Mouse (Mus musculus): ENCODE measurements around the gene Bzw2. TPM values are rescaled to one million over a fixed set of nuclear protein-coding genes. Genes with fewer than 3 reads are reported as not detected.
A peak's percentile ranks its signal among the peaks of the same experiment; 100 is the strongest.

The Bzw2 gene
- polyA plus RNA-seq, 1 experiment from 2014 or later = 75.3 TPM

DNA sequence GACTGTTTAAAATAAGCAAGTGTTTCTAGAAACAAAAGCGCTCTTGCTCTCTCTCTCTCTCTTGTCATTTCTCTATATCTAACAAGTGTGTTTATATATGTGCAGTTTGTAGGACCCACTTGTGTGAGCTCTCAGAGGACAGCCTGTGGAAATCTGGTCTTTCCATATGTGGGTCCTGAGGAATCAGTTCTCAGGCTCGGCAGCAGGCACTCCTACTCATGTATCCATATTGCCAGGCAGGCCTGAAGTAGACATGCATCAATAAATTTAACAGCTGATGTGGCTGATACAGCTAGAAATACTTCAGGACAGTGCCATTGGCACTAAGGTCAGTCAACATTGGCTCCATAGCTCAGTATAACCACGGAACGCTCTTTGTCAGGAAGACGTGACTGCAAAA lies 46.8 kb downstream of the Bzw2 start:
- H3K27ac ChIP-seq (ENCODE audit: low read depth, low read length) = no peak overlapping the region
- no peak overlapping the region for H3K9ac ChIP-seq (ENCODE audit: low read depth, low read length)
- no peak for TF ChIP-seq CTCF (IDR thresholded peaks at IDR 0.05; ENCODE audit: low read depth)
- 89% methylated on average over 5 of the region's 5 CpGs for WGBS
- peaks cover 59% of the 10 kb centered on the region for H3K36me3 ChIP-seq (ENCODE audit: control insufficient read depth, insufficient read depth)
- H3K9me3 ChIP-seq (ENCODE audit: control insufficient read depth) = no peaks in the 10 kb centered on the region
- no peak overlapping the region for H3K4me2 ChIP-seq (replicated peaks; ENCODE audit: low read depth)
- ATAC-seq = no peak
- no peaks in the 10 kb centered on the region for H3K27me3 ChIP-seq (replicated peaks; ENCODE audit: control insufficient read depth, insufficient read depth, low read length)
- no peaks in the 10 kb centered on the region for H3K4me1 ChIP-seq (replicated peaks; ENCODE audit: control insufficient read depth, insufficient read depth, low read length)
- no peak overlapping the region for H3K4me3 ChIP-seq (ENCODE audit: low read depth, low read length)

DNA sequence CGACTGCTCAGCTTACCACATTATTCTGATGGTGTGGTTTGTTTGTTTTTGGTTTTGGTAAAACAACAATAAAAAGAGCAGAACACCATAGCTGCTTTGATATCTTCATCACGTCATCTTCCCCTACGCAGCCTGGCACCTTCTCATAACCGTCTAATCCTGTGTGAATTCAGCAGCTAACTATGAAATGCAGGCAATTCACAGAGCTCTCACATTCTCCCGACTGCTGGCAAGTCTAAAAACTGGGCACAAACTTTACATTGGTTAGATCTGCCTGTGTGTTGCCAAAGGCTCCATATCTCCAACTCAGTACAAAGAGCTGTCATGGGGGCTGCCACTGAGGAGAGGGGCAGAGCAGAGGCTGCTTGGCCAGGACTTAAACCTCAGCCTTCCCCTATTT lies 47.4 kb downstream of the Bzw2 start:
- Histone ChIP-seq H3K4me1 (replicated peaks; ENCODE audit: control insufficient read depth, insufficient read depth, low read length) (no peaks in the 10 kb centered on the region), H3K9ac (ENCODE audit: low read depth, low read length) (no peak overlapping the region), H3K4me3 (ENCODE audit: low read depth, low read length) (no peak overlapping the region), H3K27me3 (replicated peaks; ENCODE audit: control insufficient read depth, insufficient read depth, low read length) (no peaks in the 10 kb centered on the region), H3K27ac (ENCODE audit: low read depth, low read length) (no peak overlapping the region), H3K36me3 (ENCODE audit: control insufficient read depth, insufficient read depth) (peaks cover 59% of the 10 kb centered on the region), H3K9me3 (ENCODE audit: control insufficient read depth) (no peaks in the 10 kb centered on the region), H3K4me2 (replicated peaks; ENCODE audit: low read depth) (no peak overlapping the region)
- no peak for ATAC-seq
- WGBS = 90% methylated on average over 5 of the region's 5 CpGs
- no peak for TF ChIP-seq CTCF (IDR thresholded peaks at IDR 0.05; ENCODE audit: low read depth)

DNA sequence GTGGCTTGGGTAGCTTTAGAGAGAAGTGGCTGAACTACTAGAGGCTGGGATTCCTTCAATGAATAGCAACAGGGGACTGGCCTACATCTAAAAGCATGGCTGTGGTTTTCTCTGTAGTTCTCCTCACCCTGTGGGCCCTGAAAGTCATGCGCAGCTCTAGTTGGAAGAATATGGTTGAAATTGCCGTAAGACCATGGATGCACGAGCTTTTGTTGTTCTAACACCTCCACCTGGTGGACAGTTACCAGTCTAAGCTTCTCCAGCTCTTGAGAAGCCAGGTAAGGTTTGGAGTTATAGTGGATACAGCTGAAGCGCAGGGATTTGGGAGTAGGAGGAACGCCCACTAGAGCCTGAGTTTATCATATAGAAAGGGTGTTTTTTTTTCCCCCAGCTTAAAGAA lies 49.4 kb downstream of the Bzw2 start:
- H3K4me1 ChIP-seq (replicated peaks; ENCODE audit: control insufficient read depth, insufficient read depth, low read length) = no peaks in the 10 kb centered on the region
- TF ChIP-seq CTCF (IDR thresholded peaks at IDR 0.05; ENCODE audit: low read depth) = peak; percentile 59
- H3K27me3 ChIP-seq (replicated peaks; ENCODE audit: control insufficient read depth, insufficient read depth, low read length) = no peaks in the 10 kb centered on the region
- H3K9ac ChIP-seq (ENCODE audit: low read depth, low read length) = no peak overlapping the region
- no peak overlapping the region for H3K27ac ChIP-seq (ENCODE audit: low read depth, low read length)
- ATAC-seq = no peak
- no peak overlapping the region for H3K4me2 ChIP-seq (replicated peaks; ENCODE audit: low read depth)
- H3K4me3 ChIP-seq (ENCODE audit: low read depth, low read length) = no peak overlapping the region
- 93% methylated on average over 5 of the region's 5 CpGs for WGBS
- no peaks in the 10 kb centered on the region for H3K9me3 ChIP-seq (ENCODE audit: control insufficient read depth)
- H3K36me3 ChIP-seq (ENCODE audit: control insufficient read depth, insufficient read depth) = peaks cover 58% of the 10 kb centered on the region

- peaks cover 41% of the 10 kb centered on the region for H3K36me3 ChIP-seq (ENCODE audit: control insufficient read depth, insufficient read depth)
- no peaks in the 10 kb centered on the region for H3K4me1 ChIP-seq (replicated peaks; ENCODE audit: control insufficient read depth, insufficient read depth, low read length)
- 94% methylated on average over 4 of the region's 4 CpGs for WGBS
- H3K9ac ChIP-seq (ENCODE audit: low read depth, low read length) = no peak overlapping the region
- no peak overlapping the region for H3K4me2 ChIP-seq (replicated peaks; ENCODE audit: low read depth)
- H3K27ac ChIP-seq (ENCODE audit: low read depth, low read length) = no peak overlapping the region
- H3K4me3 ChIP-seq (ENCODE audit: low read depth, low read length) = no peak overlapping the region
- TF ChIP-seq CTCF (IDR thresholded peaks at IDR 0.05; ENCODE audit: low read depth) = no peak
- no peaks in the 10 kb centered on the region for H3K27me3 ChIP-seq (replicated peaks; ENCODE audit: control insufficient read depth, insufficient read depth, low read length)
- no peak for ATAC-seq
- no peaks in the 10 kb centered on the region for H3K9me3 ChIP-seq (ENCODE audit: control insufficient read depth)
These were observed 54.3 kb downstream of the Bzw2 start for GRCm38 (mm10) chr12:36103592-36103910.

GRCm38 (mm10) chr12:36102733-36103591 lies 54.9 kb downstream of the Bzw2 start:
- H3K9me3 ChIP-seq (ENCODE audit: control insufficient read depth) = no peaks in the 10 kb centered on the region
- no peak overlapping the region for H3K9ac ChIP-seq (ENCODE audit: low read depth, low read length)
- H3K27me3 ChIP-seq (replicated peaks; ENCODE audit: control insufficient read depth, insufficient read depth, low read length) = no peaks in the 10 kb centered on the region
- no peak for TF ChIP-seq CTCF (IDR thresholded peaks at IDR 0.05; ENCODE audit: low read depth)
- 94% methylated on average over 8 of the region's 8 CpGs for WGBS
- no peak overlapping the region for H3K27ac ChIP-seq (ENCODE audit: low read depth, low read length)
- no peak overlapping the region for H3K4me2 ChIP-seq (replicated peaks; ENCODE audit: low read depth)
- no peak for ATAC-seq
- no peak overlapping the region for H3K4me3 ChIP-seq (ENCODE audit: low read depth, low read length)
- peaks cover 38% of the 10 kb centered on the region for H3K36me3 ChIP-seq (ENCODE audit: control insufficient read depth, insufficient read depth)
- no peaks in the 10 kb centered on the region for H3K4me1 ChIP-seq (replicated peaks; ENCODE audit: control insufficient read depth, insufficient read depth, low read length)

- H3K4me3 ChIP-seq (ENCODE audit: low read depth, low read length) = no peak overlapping the region
- H3K36me3 ChIP-seq (ENCODE audit: control insufficient read depth, insufficient read depth) = peaks cover 30% of the 10 kb centered on the region
- no peak overlapping the region for H3K9ac ChIP-seq (ENCODE audit: low read depth, low read length)
- H3K27me3 ChIP-seq (replicated peaks; ENCODE audit: control insufficient read depth, insufficient read depth, low read length) = no peaks in the 10 kb centered on the region
- 87% methylated on average over 7 of the region's 7 CpGs for WGBS
- H3K4me2 ChIP-seq (replicated peaks; ENCODE audit: low read depth) = no peak overlapping the region
- no peak for ATAC-seq
- no peaks in the 10 kb centered on the region for H3K4me1 ChIP-seq (replicated peaks; ENCODE audit: control insufficient read depth, insufficient read depth, low read length)
- no peaks in the 10 kb centered on the region for H3K9me3 ChIP-seq (ENCODE audit: control insufficient read depth)
- TF ChIP-seq CTCF (IDR thresholded peaks at IDR 0.05; ENCODE audit: low read depth) = no peak
- no peak overlapping the region for H3K27ac ChIP-seq (ENCODE audit: low read depth, low read length)
These were observed 62.5 kb downstream of the Bzw2 start for GRCm38 (mm10) chr12:36095371-36095880.
